Mouse (Mus musculus) small intestine, adult 2 months (tissue): Measurements from ENCODE around the gene Ppan. TPM values are rescaled to one million over a fixed set of nuclear protein-coding genes. Genes with fewer than 3 reads are reported as not detected.

ENCODE experiments used
- H3K27ac ChIP-seq: fragments of 200-500 bp; 2 replicates; pipeline ENCODE4 v1.5.1; 2012; ENCODE audit warnings: low read depth, low read length, control low read depth, inconsistent platforms; ENCODE audit not compliant: insufficient read depth
- H3K27me3 ChIP-seq: fragments of 200-500 bp; 2 replicates; pipeline ENCODE4 v1.6.1; 2012; ENCODE audit warnings: mild to moderate bottlenecking, moderate library complexity, low read length, inconsistent platforms; ENCODE audit not compliant: control insufficient read depth, insufficient read depth
- H3K36me3 ChIP-seq: fragments of 200-500 bp; 2 replicates; pipeline ENCODE4 v1.6.1; 2012; ENCODE audit warnings: mild to moderate bottlenecking, low read length, control low read depth, inconsistent platforms; ENCODE audit not compliant: control insufficient read depth, insufficient read depth
- H3K4me1 ChIP-seq: fragments of 200-500 bp; 2 replicates; pipeline ENCODE4 v1.6.1; 2012; ENCODE audit warnings: low read length, inconsistent platforms, mixed read lengths; ENCODE audit not compliant: control insufficient read depth, insufficient read depth, insufficient read length
- H3K4me3 ChIP-seq: fragments of 200-500 bp; 2 replicates; pipeline ENCODE4 v1.5.1; 2012; ENCODE audit warnings: low read depth, mild to moderate bottlenecking, control low read depth, inconsistent platforms, low read length, moderate library complexity
- CTCF ChIP-seq: fragments of 200-500 bp; IDR thresholded peaks from 2 replicates; pipeline ENCODE4 v1.5.1; 2012; ENCODE audit warnings: low read depth, mild to moderate bottlenecking, control low read depth, inconsistent platforms, low read length, moderate library complexity, mixed read lengths; ENCODE audit not compliant: insufficient replicate concordance, insufficient read length; ENCODE audit errors: extremely low read depth
- POLR2A ChIP-seq: fragments of 200-500 bp; IDR thresholded peaks from 2 replicates; pipeline ENCODE4 v1.6.1; 2012; ENCODE audit warnings: low read depth, mild to moderate bottlenecking, control low read depth, inconsistent platforms, low read length, moderate library complexity
- WGBS: fragments of 180-500 bp; shearing (Covaris S2); methylation state at CpG from one replicate; pipeline ENCODE4 v1.1.7; 2018; 5-methylcytosine and 5-hydroxymethylcytosine counted together
- polyA plus RNA-seq: library from polyadenylated mRNA; depleted of rRNA; stranded (reverse); fragments of >200 nt; gene quantifications from 2 replicates; pipeline ENCODE4 v1.2.3, GENCODE M21; 2012

Ppan gene
- polyA plus RNA-seq, 1 experiment: 42.2 TPM

DNA sequence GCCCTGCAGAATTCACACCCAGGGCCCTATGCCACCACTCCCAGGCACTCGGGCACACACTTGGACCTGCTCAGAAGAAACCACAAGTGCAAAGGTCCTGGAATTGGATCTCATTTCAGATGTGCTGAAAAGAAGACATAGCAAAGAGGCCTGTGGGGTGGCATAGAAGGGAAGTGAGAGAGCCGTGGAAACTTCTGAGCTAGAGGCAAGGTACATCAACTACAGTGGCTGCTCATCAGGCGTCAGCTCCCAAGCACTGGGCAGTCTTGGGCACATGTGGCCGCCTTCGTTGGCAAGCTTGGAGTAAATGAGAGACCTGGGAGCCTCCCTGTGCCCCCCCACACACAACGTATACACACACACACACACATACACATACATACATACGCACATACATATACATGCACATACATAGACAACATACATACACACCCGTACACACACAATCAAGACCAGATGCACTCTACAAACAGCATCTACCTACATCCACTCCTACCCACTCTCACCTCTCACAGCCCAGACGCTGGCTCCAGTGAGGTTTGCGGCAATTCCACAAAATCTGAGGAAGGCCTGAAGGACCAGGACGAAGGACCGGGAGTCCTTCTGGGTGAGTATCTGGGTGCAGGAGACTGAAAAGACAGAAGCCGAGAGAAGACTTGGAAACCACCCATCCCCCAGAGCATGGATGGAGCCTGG is 8.7 kb upstream of the Ppan start, which contains the start of gene Angptl6:
TSS of gene Angptl6 (minus strand) at position 631 of the 696 bp plus-strand sequence.
- TF ChIP-seq CTCF: no peak
- no peak for TF ChIP-seq POLR2A
- no peaks in the 10 kb centered on the region for H3K27me3 ChIP-seq
- H3K36me3 ChIP-seq: no peaks in the 10 kb centered on the region
- H3K4me3 ChIP-seq: peak within 1 kb of the TSS; percentile 67
- 82% methylated on average over 13 of the region's 13 CpGs for WGBS
- no peaks in the 10 kb centered on the region; the same call in 1 of the 2 replicates for H3K4me1 ChIP-seq
- H3K27ac ChIP-seq: peak within 1 kb of the TSS; percentile 90

DNA sequence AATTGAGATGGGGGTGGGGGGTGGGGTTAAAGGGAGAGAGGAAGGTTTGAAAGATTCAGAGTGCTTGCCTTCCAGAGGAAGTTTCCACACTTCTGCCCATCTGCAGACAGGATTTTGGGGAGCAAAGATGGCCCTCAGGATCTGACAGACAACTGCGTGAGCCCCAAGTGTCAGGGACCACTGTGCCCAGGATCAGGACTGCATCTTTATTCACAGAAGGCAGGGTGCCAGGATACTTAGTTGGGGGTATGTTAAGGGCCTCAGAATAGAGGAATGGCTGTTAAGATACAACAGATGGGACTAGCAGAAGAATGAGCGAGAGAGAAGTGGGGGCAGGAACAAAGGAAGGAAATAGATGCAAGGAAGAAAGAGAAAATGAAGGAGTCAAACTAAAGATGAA is 1.4 kb upstream of the Ppan start:
- peaks cover 20% of the 10 kb centered on the region for H3K36me3 ChIP-seq
- H3K27ac ChIP-seq: no peak overlapping the region
- H3K4me1 ChIP-seq: peaks cover 2% of the 10 kb centered on the region; the same call in 1 of the 2 replicates
- no peak overlapping the region for H3K4me3 ChIP-seq
- TF ChIP-seq POLR2A (no peak), CTCF (no peak)
- WGBS: 96% methylated on average over 2 of the region's 2 CpGs
- H3K27me3 ChIP-seq: no peaks in the 10 kb centered on the region

DNA sequence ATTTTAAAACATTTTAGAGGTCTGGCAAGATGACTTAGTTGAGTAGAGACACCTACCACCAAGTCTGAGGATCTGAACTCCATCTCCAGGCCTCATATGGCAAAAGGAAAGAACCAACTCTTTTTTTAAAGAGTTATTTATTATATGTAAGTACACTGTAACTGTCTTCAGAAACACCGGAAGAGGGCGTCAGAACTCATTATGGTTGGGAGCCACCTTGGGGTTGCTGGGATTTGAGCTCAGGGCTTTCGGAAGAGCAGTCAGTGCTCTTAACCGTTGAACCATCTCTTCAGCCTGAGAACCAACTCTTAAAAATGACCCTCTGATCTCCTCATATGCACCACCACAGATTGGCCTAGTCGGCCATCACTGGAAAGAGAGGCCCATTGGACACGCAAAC is 784 bp upstream of the Ppan start:
- Histone ChIP-seq H3K4me3 (no peak overlapping the region), H3K36me3 (peaks cover 26% of the 10 kb centered on the region), H3K4me1 (peaks cover 2% of the 10 kb centered on the region; the same call in 1 of the 2 replicates), H3K27ac (no peak overlapping the region), H3K27me3 (no peaks in the 10 kb centered on the region)
- TF ChIP-seq POLR2A (no peak), CTCF (no peak)
- WGBS: 93% methylated on average over 6 of the region's 6 CpGs

DNA sequence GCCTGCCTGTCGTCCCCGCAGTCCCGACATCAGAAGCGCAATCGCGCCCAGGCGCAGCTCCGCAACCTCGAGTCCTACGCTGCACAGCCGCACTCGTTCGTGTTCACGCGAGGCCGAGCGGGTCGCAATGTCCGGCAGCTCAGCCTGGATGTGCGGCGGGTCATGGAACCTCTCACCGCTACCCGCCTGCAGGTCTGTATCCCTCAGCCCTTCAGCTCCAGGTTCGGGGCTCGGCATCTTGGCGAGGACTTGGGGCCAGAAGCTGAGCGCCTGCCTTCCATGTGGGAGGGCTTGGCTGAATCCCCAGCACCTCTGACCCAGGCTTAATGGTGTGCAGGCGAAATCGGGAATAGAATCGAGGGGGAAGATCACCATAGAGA is 401 bp downstream of the Ppan start:
- Histone ChIP-seq H3K27me3 (no peaks in the 10 kb centered on the region), H3K36me3 (peaks cover 29% of the 10 kb centered on the region), H3K27ac (no peak overlapping the region), H3K4me1 (peaks cover 2% of the 10 kb centered on the region; the same call in 1 of the 2 replicates), H3K4me3 (peak overlapping the region; percentile 95)
- TF ChIP-seq CTCF: no peak
- TF ChIP-seq POLR2A: no peak
- WGBS: under 1% methylated on average over 30 of the region's 30 CpGs

DNA sequence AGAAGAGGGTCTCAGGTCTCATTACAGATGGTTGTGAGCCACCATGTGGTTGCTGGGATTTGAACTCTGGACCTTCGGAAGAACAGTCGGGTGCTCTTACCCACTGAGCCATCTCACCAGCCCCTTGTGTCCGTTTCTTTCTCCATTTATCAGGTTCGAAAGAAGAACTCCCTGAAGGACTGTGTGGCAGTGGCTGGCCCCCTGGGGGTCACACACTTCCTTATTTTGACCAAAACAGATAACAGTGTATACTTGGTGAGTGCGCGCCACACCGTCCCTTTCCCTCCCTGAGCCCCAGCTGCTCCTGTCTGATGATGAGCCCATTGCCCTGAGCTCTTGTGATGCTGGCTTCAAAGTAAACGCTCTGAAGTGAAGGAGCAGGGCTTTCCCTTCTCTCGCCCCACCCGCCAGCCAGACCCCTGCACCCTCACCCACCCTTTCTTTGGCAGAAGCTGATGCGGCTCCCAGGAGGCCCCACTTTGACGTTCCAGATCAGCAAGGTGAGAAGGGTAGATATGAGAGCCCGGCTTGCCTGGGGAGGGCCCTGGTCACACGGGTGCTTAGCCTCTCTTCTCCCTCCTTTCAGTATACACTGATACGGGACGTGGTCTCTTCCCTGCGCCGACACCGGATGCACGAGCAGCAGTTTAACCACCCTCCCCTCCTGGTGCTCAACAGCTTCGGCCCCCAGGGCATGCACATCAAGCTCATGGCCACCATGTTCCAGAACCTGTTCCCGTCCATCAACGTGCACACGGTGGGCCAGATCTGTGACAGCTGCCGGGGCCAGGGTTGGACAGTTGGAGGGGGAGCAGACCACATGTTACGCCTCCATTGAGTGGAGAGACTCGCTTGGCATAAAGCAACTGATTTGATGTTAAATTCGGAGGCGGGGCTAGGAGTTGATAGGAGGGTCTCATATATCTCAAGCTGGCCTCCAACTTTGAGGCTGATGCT is 1.5 kb downstream of the Ppan start:
- peaks cover 40% of the 10 kb centered on the region for H3K36me3 ChIP-seq
- no peak for TF ChIP-seq POLR2A
- TF ChIP-seq CTCF: no peak
- 71% methylated on average over 29 of the region's 29 CpGs for WGBS
- peaks cover 2% of the 10 kb centered on the region; the same call in 1 of the 2 replicates for H3K4me1 ChIP-seq
- H3K27ac ChIP-seq: no peak overlapping the region
- no peaks in the 10 kb centered on the region for H3K27me3 ChIP-seq
- peak overlapping the region; percentile 26 for H3K4me3 ChIP-seq

DNA sequence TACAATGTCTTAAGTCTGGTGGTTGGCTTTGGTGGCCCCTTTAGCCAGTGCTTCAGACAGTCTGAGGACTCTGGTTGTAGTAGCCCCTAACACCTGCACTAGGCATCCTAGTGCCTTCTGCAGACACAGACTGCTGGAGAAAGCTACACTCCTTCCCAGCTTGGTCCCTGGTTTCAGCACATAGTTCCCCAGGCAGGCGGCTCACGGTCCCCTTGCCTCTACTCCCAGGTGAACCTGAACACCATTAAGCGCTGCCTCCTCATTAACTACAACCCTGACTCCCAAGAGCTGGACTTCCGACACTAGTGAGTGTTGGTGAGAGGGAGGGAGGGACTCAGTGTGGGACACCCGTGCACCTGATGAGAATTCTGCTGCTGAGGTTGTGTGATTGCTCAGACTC is 2.4 kb downstream of the Ppan start:
- no peak for TF ChIP-seq POLR2A
- no peak for TF ChIP-seq CTCF
- Histone ChIP-seq H3K4me3 (no peak overlapping the region), H3K36me3 (peaks cover 49% of the 10 kb centered on the region), H3K27ac (no peak overlapping the region), H3K4me1 (peaks cover 2% of the 10 kb centered on the region; the same call in 1 of the 2 replicates), H3K27me3 (no peaks in the 10 kb centered on the region)
- 86% methylated on average over 5 of the region's 5 CpGs for WGBS

DNA sequence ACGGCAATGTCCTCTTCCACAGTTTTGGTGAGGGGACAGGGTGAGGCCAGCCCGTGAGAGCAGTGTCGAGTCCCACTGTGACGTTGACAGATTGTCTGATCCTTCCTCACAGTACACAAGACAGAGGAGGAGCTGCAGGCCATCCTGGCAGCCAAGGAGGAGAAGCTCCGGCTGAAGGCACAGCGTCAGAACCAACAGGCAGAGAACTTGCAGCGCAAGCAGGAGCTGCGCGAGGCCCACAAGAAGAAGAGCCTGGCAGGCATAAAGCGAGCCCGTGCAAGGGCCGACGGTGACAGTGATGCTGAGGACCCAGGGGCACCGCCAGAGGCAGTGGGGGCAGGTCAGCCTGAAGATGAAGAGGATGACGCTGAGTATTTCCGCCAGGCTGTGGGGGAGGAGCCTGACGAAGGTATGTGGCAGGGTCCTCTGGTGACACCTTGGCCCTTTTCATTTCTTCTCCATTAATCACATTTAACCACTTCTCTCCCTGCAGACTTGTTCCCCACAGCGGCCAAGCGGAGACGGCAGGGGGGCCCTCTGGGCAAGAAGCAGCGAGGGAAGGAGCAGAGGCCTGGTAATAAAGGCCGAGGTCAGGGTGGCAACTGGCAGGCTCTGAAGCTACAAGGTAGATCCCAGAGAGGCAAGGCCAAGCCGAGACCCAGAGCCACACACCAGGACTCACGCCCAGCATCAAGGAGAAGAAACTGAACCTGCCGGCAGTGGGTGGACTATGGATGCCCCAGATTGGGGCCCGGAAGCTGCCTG is 3.5 kb downstream of the Ppan start:
- WGBS: 77% methylated on average over 26 of the region's 26 CpGs
- H3K4me3 ChIP-seq: no peak overlapping the region
- H3K4me1 ChIP-seq: peaks cover 2% of the 10 kb centered on the region; the same call in 1 of the 2 replicates
- TF ChIP-seq POLR2A (no peak), CTCF (no peak)
- H3K27me3 ChIP-seq: no peaks in the 10 kb centered on the region
- peaks cover 58% of the 10 kb centered on the region for H3K36me3 ChIP-seq
- no peak overlapping the region for H3K27ac ChIP-seq
